Mouse (Mus musculus) kidney, adult 2 months (tissue): ENCODE data around the gene Bcap31.
A peak's percentile ranks its signal among the peaks of the same experiment; 100 is the strongest.

Experiments used
- CTCF ChIP-seq: fragments of 200-500 bp; conservative IDR thresholded peaks from 2 replicates; pipeline ENCODE4 v1.5.1; 2011; ENCODE audit warnings: low read depth, mild to moderate bottlenecking, control low read depth, low read length, moderate library complexity, mixed read lengths; ENCODE audit not compliant: insufficient read depth, insufficient read length
- POLR2A ChIP-seq: fragments of 200-500 bp; IDR thresholded peaks from one replicate; pipeline ENCODE4 v1.6.1; 2011; ENCODE audit warnings: low read depth, low read length, control low read depth

- TF ChIP-seq CTCF (peak; percentile 72), POLR2A (no peak)
Observed at GRCm38 (mm10) chrX:73690917-73691629, 24.9 kb downstream of the Bcap31 start.
